Mouse (Mus musculus) MEL (cell line): ENCODE measurements around the gene Ros1. TPM values are rescaled to one million over a fixed set of nuclear protein-coding genes. Genes with fewer than 3 reads are reported as not detected.

Experiments
- DNase-seq: peaks from one replicate; pipeline ENCODE4 v3.0.0; 2011; ENCODE audit warnings: low read depth, low spot score
- H3K27ac ChIP-seq: 2 replicates; pipeline ENCODE4 v1.5.1; 2012; ENCODE audit warnings: low read depth, mild to moderate bottlenecking, control low read depth, low read length, moderate library complexity; ENCODE audit not compliant: control insufficient read depth
- H3K27me3 ChIP-seq, 2 experiments: fragments of 150-350 bp in 1 of 2; sonication (generic) in 1 of 2; 2 replicates each; pipeline ENCODE4 v1.6.1; 2012; ENCODE audit warnings: low read length in 2 of 2, mild to moderate bottlenecking in 2 of 2, improper control_type of control experiment in 1 of 2, moderate library complexity in 1 of 2; ENCODE audit not compliant: insufficient read depth in 2 of 2, control insufficient read depth in 1 of 2
- H3K36me3 ChIP-seq, 2 experiments: 2 replicates each; pipeline ENCODE4 v1.6.1; 2012 to 2014; ENCODE audit warnings: low read length in 2 of 2, improper control_type of control experiment in 1 of 2, inconsistent platforms in 1 of 2, mild to moderate bottlenecking in 1 of 2; ENCODE audit not compliant: insufficient read depth in 2 of 2, control insufficient read depth in 1 of 2
- H3K4me1 ChIP-seq, 2 experiments: fragments of 150-350 bp in 1 of 2; sonication (generic) in 1 of 2; 2 replicates each; pipeline ENCODE4 v1.6.1; 2012; ENCODE audit warnings: low read length in 2 of 2, improper control_type of control experiment in 1 of 2, mild to moderate bottlenecking in 1 of 2; ENCODE audit not compliant: insufficient read depth in 2 of 2, control insufficient read depth in 1 of 2
- H3K4me3 ChIP-seq, 2 experiments: fragments of 150-350 bp in 1 of 2; sonication (generic) in 1 of 2; 2 replicates each; pipeline ENCODE4 v1.5.1; 2012; ENCODE audit warnings: low read depth in 2 of 2, low read length in 2 of 2, mild to moderate bottlenecking in 2 of 2, moderate library complexity in 2 of 2, control low read depth in 1 of 2, improper control_type of control experiment in 1 of 2; ENCODE audit not compliant: control insufficient read depth in 1 of 2, insufficient read depth in 1 of 2
- H3K79me2 ChIP-seq: 2 replicates; pipeline ENCODE4 v1.6.1; 2012; ENCODE audit warnings: mild to moderate bottlenecking, low read length, moderate library complexity; ENCODE audit not compliant: control insufficient read depth, poor library complexity, insufficient read depth
- H3K9ac ChIP-seq: 2 replicates; pipeline ENCODE4 v1.6.1; 2012; ENCODE audit warnings: low read depth, mild to moderate bottlenecking, control low read depth, low read length, moderate library complexity; ENCODE audit not compliant: control insufficient read depth, poor library complexity, severe bottlenecking
- H3K9me3 ChIP-seq: fragments of 150-350 bp; sonication (generic); replicated peaks from 2 replicates; pipeline ENCODE4 v1.6.1; 2012; ENCODE audit warnings: mild to moderate bottlenecking, low read length, improper control_type of control experiment, moderate library complexity; ENCODE audit not compliant: insufficient read depth
- CHD2 ChIP-seq: IDR thresholded peaks from 2 replicates; pipeline ENCODE4 v1.6.1; 2011; ENCODE audit warnings: low read length, improper control_type of control experiment
- ELF1 ChIP-seq: IDR thresholded peaks from 2 replicates; pipeline ENCODE4 v1.6.1; 2014; ENCODE audit warnings: low read depth, mild to moderate bottlenecking, inconsistent platforms, low read length, improper control_type of control experiment, moderate library complexity
- ETS1 ChIP-seq: IDR thresholded peaks from 2 replicates; pipeline ENCODE4 v1.6.1; 2012; ENCODE audit warnings: low read depth, mild to moderate bottlenecking, inconsistent platforms, low read length, improper control_type of control experiment, moderate library complexity
- KAT2A ChIP-seq: conservative IDR thresholded peaks from 2 replicates; pipeline ENCODE4 v1.6.1; 2012; ENCODE audit warnings: low read depth, low read length, improper control_type of control experiment, inconsistent platforms
- MAZ ChIP-seq: IDR thresholded peaks from 2 replicates; pipeline ENCODE4 v1.6.1; 2012; ENCODE audit warnings: low read depth, mild to moderate bottlenecking, inconsistent platforms, low read length, improper control_type of control experiment
- MXI1 ChIP-seq: IDR thresholded peaks from 2 replicates; pipeline ENCODE4 v1.6.1; 2011; ENCODE audit warnings: mild to moderate bottlenecking, low read depth, low read length, improper control_type of control experiment
- TAL1 ChIP-seq: IDR thresholded peaks from 2 replicates; pipeline ENCODE4 v1.6.1; 2012; ENCODE audit warnings: mild to moderate bottlenecking, inconsistent platforms, low read length, moderate library complexity, mixed read lengths
- UBTF ChIP-seq: IDR thresholded peaks from 2 replicates; pipeline ENCODE4 v1.6.1; 2012; ENCODE audit warnings: low read depth, mild to moderate bottlenecking, inconsistent platforms, low read length, improper control_type of control experiment, moderate library complexity, borderline replicate concordance; ENCODE audit not compliant: insufficient read depth
- USF1 ChIP-seq: IDR thresholded peaks from 2 replicates; pipeline ENCODE4 v1.6.1; 2014; ENCODE audit warnings: low read depth, mild to moderate bottlenecking, inconsistent platforms, low read length, improper control_type of control experiment, moderate library complexity
- USF2 ChIP-seq, 2 experiments: IDR thresholded peaks; 2 replicates each; pipeline ENCODE4 v1.6.1; 2011 to 2012; ENCODE audit warnings: improper control_type of control experiment in 2 of 2, low read length in 2 of 2, borderline replicate concordance in 1 of 2, inconsistent platforms in 1 of 2, low read depth in 1 of 2, mild to moderate bottlenecking in 1 of 2; ENCODE audit not compliant: insufficient read depth in 1 of 2
- ZKSCAN1 ChIP-seq: IDR thresholded peaks from 2 replicates; pipeline ENCODE4 v1.6.1; 2012; ENCODE audit warnings: low read depth, mild to moderate bottlenecking, inconsistent platforms, low read length, improper control_type of control experiment, moderate library complexity
- ZMIZ1 ChIP-seq: IDR thresholded peaks from 2 replicates; pipeline ENCODE4 v1.6.1; 2012; ENCODE audit warnings: low read depth, mild to moderate bottlenecking, inconsistent platforms, low read length, improper control_type of control experiment, moderate library complexity
- polyA plus RNA-seq, 2 experiments: library from polyadenylated mRNA; stranded (reverse) in 1 of 2; unstranded in 1 of 2; fragments of >175 nt in 1 of 2; fragments of >200 nt in 1 of 2; gene quantifications; 2 replicates each; pipeline versions ENCODE4 v1.2.1 to v1.2.4; 2012; ENCODE audit warnings: low replicate concordance in 2 of 2, low read depth in 1 of 2; ENCODE audit not compliant: insufficient read length in 2 of 2, insufficient read depth in 1 of 2, missing spikeins in 1 of 2
- total RNA-seq: library from RNA; depleted of rRNA; stranded (reverse); fragments of 300-350 nt; gene quantifications from 2 replicates; pipeline ENCODE4 v1.2.3, GENCODE M21; 2012

The Ros1 gene
- total and polyA plus RNA-seq, 3 experiments, result not detected

DNA sequence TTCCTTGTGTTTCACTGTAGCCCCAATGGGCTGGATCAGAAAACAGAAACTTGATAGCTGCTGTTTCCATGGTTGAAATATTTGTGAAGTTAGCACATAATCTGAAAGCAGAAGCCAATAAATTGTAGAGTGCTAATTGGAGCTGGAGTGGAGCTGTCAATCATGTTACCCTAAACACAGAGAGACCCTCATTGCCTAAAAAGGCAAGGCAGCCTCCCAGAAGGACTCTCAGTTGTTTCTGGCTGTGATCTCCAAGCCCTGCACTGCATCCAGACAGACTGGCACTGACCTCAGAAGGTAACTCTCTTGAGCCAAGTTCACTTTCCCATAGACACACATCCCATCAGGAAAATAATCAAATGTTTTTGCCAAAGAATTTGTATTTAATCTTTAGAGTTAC, 161.3 kb downstream of the Ros1 start:
- DNase-seq, result no peak
- H3K36me3 ChIP-seq, result no peaks in the 10 kb centered on the region
- no peaks in the 10 kb centered on the region for H3K27me3 ChIP-seq
- H3K9ac ChIP-seq, result no peak overlapping the region
- H3K9me3 ChIP-seq, result no peaks in the 10 kb centered on the region
- no peaks in the 10 kb centered on the region for H3K79me2 ChIP-seq
- H3K4me1 ChIP-seq, result no peaks in the 10 kb centered on the region
- H3K27ac ChIP-seq, result no peak overlapping the region
- TF ChIP-seq ZMIZ1, result no peak
- TF ChIP-seq, all 39 proteins: peak for 0
- H3K4me3 ChIP-seq, result no peak overlapping the region

DNA sequence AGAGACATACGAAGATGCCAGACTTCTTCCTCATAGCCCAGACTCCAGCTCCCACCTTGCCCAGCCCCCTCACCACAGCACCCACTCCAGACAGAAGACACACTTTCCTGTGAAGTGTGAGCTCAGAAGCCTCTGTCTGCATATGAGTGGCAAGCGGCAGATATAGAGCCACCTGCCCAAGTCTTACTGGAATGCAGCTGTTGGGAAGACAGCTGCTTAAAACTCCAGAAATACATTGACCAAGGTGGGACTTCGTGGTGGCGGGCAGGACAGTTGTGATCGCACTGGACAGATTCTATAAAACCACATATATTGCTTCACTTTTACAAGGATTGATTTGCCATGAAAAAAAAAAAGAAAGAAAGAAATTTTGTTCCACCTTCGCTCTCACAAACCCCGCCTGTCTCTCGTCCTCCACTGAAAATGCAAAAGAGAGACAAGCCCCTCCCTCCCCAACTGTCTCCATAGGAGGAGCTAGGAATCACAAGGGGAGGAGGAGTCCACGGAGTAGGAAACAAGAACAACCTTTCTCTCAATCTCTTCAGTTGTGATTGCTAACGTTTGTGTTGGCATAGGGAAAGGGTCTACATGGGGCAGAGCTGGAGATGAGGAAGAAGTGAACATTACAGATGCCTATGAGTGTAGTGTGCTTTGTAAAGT, 165.5 kb downstream of the Ros1 start:
- Histone ChIP-seq H3K4me3 (no peak overlapping the region), H3K9ac (no peak overlapping the region), H3K36me3 (no peaks in the 10 kb centered on the region), H3K9me3 (no peaks in the 10 kb centered on the region), H3K79me2 (no peaks in the 10 kb centered on the region), H3K4me1 (no peaks in the 10 kb centered on the region), H3K27ac (no peak overlapping the region), H3K27me3 (no peaks in the 10 kb centered on the region)
- no peak for TF ChIP-seq USF2 (IDR thresholded peaks at IDR 0.05; ENCODE audit: borderline replicate concordance in 1 of 2, insufficient read depth in 1 of 2, low read depth in 1 of 2, low read length in 2 of 2)
- DNase-seq, result no peak

DNA sequence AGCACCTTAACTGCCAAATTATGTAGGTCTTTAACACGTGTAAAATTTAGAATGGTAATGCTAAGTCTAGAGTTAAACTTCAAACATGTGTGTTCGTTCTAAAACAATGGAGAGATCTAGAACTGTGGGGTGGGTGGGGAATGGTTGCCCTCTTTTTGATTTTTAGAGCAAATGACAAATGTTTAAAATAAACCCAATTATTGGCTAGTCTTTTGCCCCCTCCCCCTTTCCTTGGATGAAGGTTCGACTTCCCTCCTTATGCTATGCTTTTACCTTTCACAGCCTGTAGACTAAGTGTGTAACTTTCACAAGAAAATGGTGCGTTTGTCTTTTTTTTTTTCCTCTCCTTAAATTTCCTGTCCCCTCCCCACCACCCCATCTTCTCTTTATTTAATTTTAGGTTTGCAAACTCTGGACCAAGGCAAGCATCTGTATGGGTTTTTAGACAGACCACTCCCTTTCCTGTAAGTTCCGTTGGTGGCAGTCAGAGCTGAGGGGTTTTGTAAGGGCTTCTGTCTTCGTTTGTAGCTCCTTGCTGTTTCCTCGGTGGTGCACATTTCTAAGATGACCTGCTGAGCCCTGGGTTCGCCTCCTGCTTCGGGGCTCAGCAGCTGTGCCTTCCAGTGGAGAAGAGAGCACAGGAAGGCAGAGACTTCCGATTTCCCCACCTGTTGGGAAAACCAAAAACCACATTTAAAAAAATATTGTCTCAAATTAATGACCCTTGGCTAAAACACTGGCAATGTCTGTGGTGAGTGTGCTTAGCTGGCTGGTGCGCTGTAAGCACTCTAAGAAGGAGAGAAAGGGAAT, 166.3 kb downstream of the Ros1 start:
- Histone ChIP-seq H3K27ac (no peak overlapping the region), H3K27me3 (no peaks in the 10 kb centered on the region), H3K79me2 (no peaks in the 10 kb centered on the region), H3K9ac (no peak overlapping the region), H3K4me3 (no peak overlapping the region), H3K36me3 (no peaks in the 10 kb centered on the region), H3K9me3 (no peaks in the 10 kb centered on the region), H3K4me1 (no peaks in the 10 kb centered on the region)
- no peak for TF ChIP-seq KAT2A
- no peak for TF ChIP-seq ZMIZ1
- no peak for TF ChIP-seq CHD2
- no peak for TF ChIP-seq USF1
- TF ChIP-seq ELF1, result no peak
- TF ChIP-seq MXI1, result no peak
- no peak for TF ChIP-seq TAL1
- TF ChIP-seq UBTF, result no peak
- no peak for TF ChIP-seq ZKSCAN1
- TF ChIP-seq ETS1, result no peak
- TF ChIP-seq MAZ, result no peak
- no peak for DNase-seq
